Comparison of ENCODE assay signal across 8 mouse cellular contexts in genomic region chr15:79357974-79358690, GRCm38 (mm10). TPM values are rescaled to one million over a fixed set of nuclear protein-coding genes. Genes with fewer than 3 reads are reported as not detected.
A peak's percentile ranks its signal among the peaks of the same experiment; 100 is the strongest.
DNase-seq lines count a peak whose midpoint lies in the region; ATAC-seq and TF ChIP-seq lines count a peak whose summit lies in the region.

No protein-coding gene starts in this region.

- no peak overlapping the region for H3K9ac ChIP-seq in heart, adult 2 months (ENCODE audit: low read depth, low read length)
- no peak overlapping the region; the same call in 1 of the 2 replicates for H3K9ac ChIP-seq in forebrain, embryonic 14.5 days (ENCODE audit: low read length)
- H3K9ac ChIP-seq in kidney, embryonic 16.5 days (replicated peaks; ENCODE audit: low read length): peak overlapping the region; percentile 72
- H3K9ac ChIP-seq in midbrain, postnatal 0 days (replicated peaks; ENCODE audit: low read length, poor library complexity, severe bottlenecking): no peak overlapping the region

- TF ChIP-seq EP300 in heart, adult 2 months (IDR thresholded peaks at IDR 0.05; ENCODE audit: insufficient read depth, low read depth, low read length): no peak

- DNase-seq in heart, adult 2 months: no peak
- DNase-seq in heart, postnatal 10 days: no peak
- DNase-seq in forebrain, embryonic 14.5 days (ENCODE audit: low spot score): no peak
- no peak for DNase-seq in midbrain, postnatal 0 days (ENCODE audit: low spot score)
- DNase-seq in thymus, postnatal 25 days: no peak
- no peak for DNase-seq in adrenal gland, postnatal 4 days (ENCODE audit: low spot score in 2 of 2)

- no peaks in the 10 kb centered on the region for H3K9me3 ChIP-seq in forebrain, embryonic 14.5 days (replicated peaks; ENCODE audit: control insufficient read depth, low read length)
- H3K9me3 ChIP-seq in kidney, embryonic 16.5 days (ENCODE audit: low read length): no peaks in the 10 kb centered on the region
- H3K9me3 ChIP-seq in midbrain, postnatal 0 days (ENCODE audit: low read length): no peaks in the 10 kb centered on the region

- H3K27ac ChIP-seq in heart, adult 2 months: peak overlapping the region; percentile 45
- no peak overlapping the region for H3K27ac ChIP-seq in forebrain, embryonic 14.5 days (ENCODE audit: low read depth, low read length)
- peak overlapping the region; percentile 92 for H3K27ac ChIP-seq in kidney, embryonic 16.5 days (ENCODE audit: low read length)
- H3K27ac ChIP-seq in midbrain, postnatal 0 days (ENCODE audit: low read depth, low read length): peak overlapping the region; percentile 21; the same call in 1 of the 2 replicates

- no peak overlapping the region for H3K4me3 ChIP-seq in heart, adult 2 months
- H3K4me3 ChIP-seq in forebrain, embryonic 14.5 days (ENCODE audit: low read depth, low read length): peak overlapping the region; percentile 38; the same call in 1 of the 2 replicates
- H3K4me3 ChIP-seq in kidney, embryonic 16.5 days (ENCODE audit: low read length): peak overlapping the region; percentile 57
- H3K4me3 ChIP-seq in midbrain, postnatal 0 days (ENCODE audit: low read depth, low read length): peak overlapping the region; percentile 44; the same call in 1 of the 2 replicates

- H3K79me2 ChIP-seq in heart, adult 2 months (replicated peaks; ENCODE audit: control insufficient read depth, insufficient read depth, low read length): no peaks in the 10 kb centered on the region

- intact Hi-C loops in heart, adult 2 months (cut with DNase I): loop anchor here (5.0 kb wide), 1 partner anchor 36 kb away; no protein-coding TSS in a partner anchor
- intact Hi-C loops in heart, postnatal 10 days (cut with DNase I): no loop called here

- peak overlapping the region; percentile 74 for H3K4me2 ChIP-seq in forebrain, embryonic 14.5 days (ENCODE audit: low read length)
- H3K4me2 ChIP-seq in kidney, embryonic 16.5 days (replicated peaks; ENCODE audit: low read depth, low read length): peak overlapping the region; percentile 99
- peak overlapping the region; percentile 91 for H3K4me2 ChIP-seq in midbrain, postnatal 0 days (ENCODE audit: low read depth, low read length, poor library complexity, severe bottlenecking)

- peaks cover 14% of the 10 kb centered on the region for H3K4me1 ChIP-seq in heart, adult 2 months (ENCODE audit: control insufficient read depth, insufficient read depth, low read length)
- 0 out of 2 replicates have a peak, but pooled peaks cover 3% of the 10 kb centered on the region for H3K4me1 ChIP-seq in forebrain, embryonic 14.5 days (ENCODE audit: control insufficient read depth, insufficient read depth, low read length)
- H3K4me1 ChIP-seq in kidney, embryonic 16.5 days (ENCODE audit: insufficient read depth, low read length): peaks cover 63% of the 10 kb centered on the region
- H3K4me1 ChIP-seq in midbrain, postnatal 0 days (ENCODE audit: insufficient read depth, low read length): peaks cover 5% of the 10 kb centered on the region; the same call in 1 of the 2 replicates

- H3K36me3 ChIP-seq in heart, adult 2 months (ENCODE audit: control insufficient read depth, insufficient read depth, low read length): peaks cover 4% of the 10 kb centered on the region; the same call in 1 of the 2 replicates
- peaks cover 22% of the 10 kb centered on the region for H3K36me3 ChIP-seq in forebrain, embryonic 14.5 days (ENCODE audit: control insufficient read depth, insufficient read depth, low read length)
- peaks cover 11% of the 10 kb centered on the region for H3K36me3 ChIP-seq in kidney, embryonic 16.5 days (ENCODE audit: insufficient read depth, low read length)
- peaks cover 27% of the 10 kb centered on the region for H3K36me3 ChIP-seq in midbrain, postnatal 0 days (ENCODE audit: insufficient read depth, low read length)

- H3K27me3 ChIP-seq in heart, adult 2 months (ENCODE audit: control insufficient read depth, insufficient read depth, low read length): no peaks in the 10 kb centered on the region
- H3K27me3 ChIP-seq in forebrain, embryonic 14.5 days (replicated peaks; ENCODE audit: control insufficient read depth, insufficient read depth, low read length): peaks cover 7% of the 10 kb centered on the region
- no peaks in the 10 kb centered on the region for H3K27me3 ChIP-seq in kidney, embryonic 16.5 days (ENCODE audit: insufficient read depth, low read length)
- peaks cover 5% of the 10 kb centered on the region; the same call in 1 of the 2 replicates for H3K27me3 ChIP-seq in midbrain, postnatal 0 days (ENCODE audit: insufficient read depth, low read length)

- no peak for TF ChIP-seq CTCF in heart, adult 2 months (IDR thresholded peaks at IDR 0.05)
- TF ChIP-seq CTCF in midbrain, postnatal 0 days (IDR thresholded peaks at IDR 0.05): no peak

- WGBS in heart, adult 2 months: 58% methylated on average over 12 of the region's 12 CpGs
- WGBS in forebrain, embryonic 14.5 days: 42% methylated on average over 12 of the region's 12 CpGs
- WGBS in kidney, embryonic 16.5 days: 24% methylated on average over 12 of the region's 12 CpGs
- 36% methylated on average over 12 of the region's 12 CpGs for WGBS in midbrain, postnatal 0 days

- TF ChIP-seq POLR2A in heart, adult 2 months (IDR thresholded peaks at IDR 0.05; ENCODE audit: insufficient read depth, low read depth, low read length): no peak

- ATAC-seq in forebrain, embryonic 14.5 days: peak; percentile 33; the same call in 1 of the 2 replicates
- ATAC-seq in kidney, embryonic 16.5 days (ENCODE audit: low FRiP score, low TSS enrichment): peak; percentile 47
- ATAC-seq in midbrain, postnatal 0 days (ENCODE audit: low FRiP score): no peak
- ATAC-seq in megakaryocyte progenitor cell, adult 5-6 weeks (replicated peaks; ENCODE audit: poor library complexity): no peak

RNA-seq across cellular contexts. Expression of gene Maff, which starts 11.7 kb away (rescaled TPM):
- total RNA-seq in heart, adult 2 months (2021): 10 to 100 TPM in 1 of 2 experiments, 1 to 10 TPM in 1; 9.3 to 13.7 TPM
- polyA plus RNA-seq in heart, adult 2 months (2012; rRNA removed): 3.4 and 4.3 TPM in 2 replicates
- 1 to 10 TPM; 4.8 to 6.0 TPM for total RNA-seq in heart, postnatal 10 days (2021)
- polyA plus RNA-seq in forebrain, embryonic 14.5 days (2014; fragmentation: Nextera tagmentation; extraction: Ambion mirVana): 0.72 and 1.6 TPM in 2 replicates
- polyA plus RNA-seq in kidney, embryonic 16.5 days (2015; fragmentation: Nextera tagmentation; extraction: Ambion mirVana): 3.7 and 4.0 TPM in 2 replicates
- total RNA-seq in midbrain, postnatal 0 days (2014; rRNA removed): 4.0 and 5.4 TPM in 2 replicates
- polyA plus RNA-seq in midbrain, postnatal 0 days (2015; fragmentation: Nextera tagmentation; extraction: Ambion mirVana): 0.93 and 1.2 TPM in 2 replicates
- total RNA-seq in adrenal gland, postnatal 4 days (2021): 1 to 10 TPM; 3.2 to 4.6 TPM
- 3.2 and 3.9 TPM in 2 replicates for total RNA-seq in megakaryocyte progenitor cell, adult 5-6 weeks (2015)
- 1.5 and 1.7 TPM in 2 replicates for total RNA-seq in megakaryocyte progenitor cell, adult 5-6 weeks (2017)

RNA-seq across cellular contexts. Expression of gene Pla2g6, which starts 29.9 kb away (rescaled TPM):
- total RNA-seq in heart, adult 2 months (2021): 10 to 100 TPM; 10.7 to 11.0 TPM
- polyA plus RNA-seq in heart, adult 2 months (2012; rRNA removed): 11.7 and 14.0 TPM in 2 replicates
- total RNA-seq in heart, postnatal 10 days (2021): 10 to 100 TPM in 1 of 2 experiments, 1 to 10 TPM in 1; 9.1 to 11.1 TPM
- 14.0 and 18.9 TPM in 2 replicates for polyA plus RNA-seq in forebrain, embryonic 14.5 days (2014; fragmentation: Nextera tagmentation; extraction: Ambion mirVana)
- 18.3 and 21.1 TPM in 2 replicates for polyA plus RNA-seq in kidney, embryonic 16.5 days (2015; fragmentation: Nextera tagmentation; extraction: Ambion mirVana)
- total RNA-seq in midbrain, postnatal 0 days (2014; rRNA removed): 26.8 and 35.3 TPM in 2 replicates
- 14.5 and 17.6 TPM in 2 replicates for polyA plus RNA-seq in midbrain, postnatal 0 days (2015; fragmentation: Nextera tagmentation; extraction: Ambion mirVana)
- 10 to 100 TPM; 25.3 to 28.2 TPM for total RNA-seq in adrenal gland, postnatal 4 days (2021)
- 6.9 and 8.4 TPM in 2 replicates for total RNA-seq in megakaryocyte progenitor cell, adult 5-6 weeks (2015)
- total RNA-seq in megakaryocyte progenitor cell, adult 5-6 weeks (2017): 6.6 and 6.9 TPM in 2 replicates

RNA-seq across cellular contexts. Expression of gene Tmem184b, which starts 45.2 kb away (rescaled TPM):
- 10 to 100 TPM; 38.7 to 42.9 TPM for total RNA-seq in heart, adult 2 months (2021)
- 83.1 and 84.2 TPM in 2 replicates for polyA plus RNA-seq in heart, adult 2 months (2012; rRNA removed)
- 10 to 100 TPM; 59.2 to 67.8 TPM for total RNA-seq in heart, postnatal 10 days (2021)
- polyA plus RNA-seq in forebrain, embryonic 14.5 days (2014; fragmentation: Nextera tagmentation; extraction: Ambion mirVana): 20.3 and 30.6 TPM in 2 replicates
- 75.0 and 80.5 TPM in 2 replicates for polyA plus RNA-seq in kidney, embryonic 16.5 days (2015; fragmentation: Nextera tagmentation; extraction: Ambion mirVana)
- total RNA-seq in midbrain, postnatal 0 days (2014; rRNA removed): 54.9 and 75.7 TPM in 2 replicates
- 30.1 and 33.3 TPM in 2 replicates for polyA plus RNA-seq in midbrain, postnatal 0 days (2015; fragmentation: Nextera tagmentation; extraction: Ambion mirVana)
- 10 to 100 TPM; 45.7 to 47.4 TPM for total RNA-seq in adrenal gland, postnatal 4 days (2021)
- total RNA-seq in megakaryocyte progenitor cell, adult 5-6 weeks (2015): 12.0 and 12.2 TPM in 2 replicates
- 4.0 and 4.3 TPM in 2 replicates for total RNA-seq in megakaryocyte progenitor cell, adult 5-6 weeks (2017)

Comparison
In these comparisons a context has a peak if more than half of its experiments do, and no peak if none do; other contexts are left out.
1. ATAC-seq: peak in forebrain, embryonic 14.5 days (single experiment) and kidney, embryonic 16.5 days (single experiment); none in midbrain, postnatal 0 days (single experiment) and megakaryocyte progenitor cell, adult 5-6 weeks (single experiment).
2. Peak in every context shown above with its lines, with median percentiles within 50 percentile points of each other: H3K4me2 ChIP-seq.